Mouse (Mus musculus) midbrain, embryonic 13.5 days (tissue): ENCODE data around the gene Smim24. TPM values are rescaled to one million over a fixed set of nuclear protein-coding genes. Genes with fewer than 3 reads are reported as not detected.

Source experiments
- ATAC-seq: fragments of 200-750 bp; cut with Nextera tagmentation; 2 replicates; pipeline ENCODE4 v1.8.0; 2017; ENCODE audit warnings: mild to moderate bottlenecking, moderate TSS enrichment, moderate library complexity
- H3K27ac ChIP-seq: fragments of 300-500 bp; sonication (generic); 2 replicates; pipeline ENCODE4 v1.5.1; 2015; ENCODE audit warnings: inconsistent platforms, mild to moderate bottlenecking, moderate library complexity
- H3K27me3 ChIP-seq: fragments of 300-500 bp; sonication (generic); 2 replicates; pipeline ENCODE4 v1.6.1; 2015; ENCODE audit warnings: mild to moderate bottlenecking, inconsistent platforms
- H3K36me3 ChIP-seq: fragments of 300-500 bp; sonication (generic); 2 replicates; pipeline ENCODE4 v1.6.1; 2015; ENCODE audit warnings: mild to moderate bottlenecking, inconsistent platforms
- H3K4me1 ChIP-seq: fragments of 300-500 bp; sonication (generic); replicated peaks from 2 replicates; pipeline ENCODE4 v1.6.1; 2015; ENCODE audit warnings: inconsistent platforms
- H3K4me2 ChIP-seq: fragments of 300-500 bp; sonication (generic); replicated peaks from 2 replicates; pipeline ENCODE4 v1.6.1; 2015; ENCODE audit warnings: moderate library complexity, mild to moderate bottlenecking, inconsistent platforms
- H3K4me3 ChIP-seq: fragments of 300-500 bp; sonication (generic); replicated peaks from 2 replicates; pipeline ENCODE4 v1.5.1; 2015; ENCODE audit warnings: mild to moderate bottlenecking, inconsistent platforms
- H3K9ac ChIP-seq: fragments of 300-500 bp; sonication (generic); replicated peaks from 2 replicates; pipeline ENCODE4 v1.6.1; 2015; ENCODE audit warnings: mild to moderate bottlenecking, inconsistent platforms
- H3K9me3 ChIP-seq: fragments of 300-500 bp; sonication (generic); 2 replicates; pipeline ENCODE4 v1.6.1; 2016; ENCODE audit warnings: mild to moderate bottlenecking, inconsistent platforms
- WGBS: fragments of 180-500 bp; shearing (Covaris S2); methylation state at CpG from one replicate; pipeline ENCODE4 v1.1.7; 2015; 5-methylcytosine and 5-hydroxymethylcytosine counted together
- polyA plus RNA-seq: library from polyadenylated mRNA; unstranded; fragments of >200 nt; fragmentation: Nextera tagmentation; extraction: Ambion mirVana; gene quantifications from 2 replicates; pipeline ENCODE4 v1.2.1, GENCODE M21; 2015

Smim24 gene
- polyA plus RNA-seq, 1 experiment from 2014 or later: 1.4 TPM

- Histone ChIP-seq H3K4me1 (peaks cover 45% of the 10 kb centered on the region), H3K4me3 (no peak overlapping the region), H3K4me2 (no peak overlapping the region), H3K9ac (no peak overlapping the region), H3K27ac (0 out of 2 replicates have a peak overlapping the region, but pooled peaks have one; percentile 5), H3K9me3 (no peaks in the 10 kb centered on the region), H3K36me3 (peaks cover 67% of the 10 kb centered on the region), H3K27me3 (peaks cover 25% of the 10 kb centered on the region)
- 67% methylated on average over 6 of the region's 6 CpGs for WGBS
- no peak for ATAC-seq
Observed at GRCm38 (mm10) chr10:81366477-81367206, 26.2 kb upstream of the Smim24 start.

- Histone ChIP-seq H3K4me2 (no peak overlapping the region), H3K4me1 (peaks cover 45% of the 10 kb centered on the region), H3K9ac (no peak overlapping the region), H3K27ac (no peak overlapping the region), H3K9me3 (no peaks in the 10 kb centered on the region), H3K27me3 (peaks cover 25% of the 10 kb centered on the region), H3K36me3 (peaks cover 69% of the 10 kb centered on the region), H3K4me3 (no peak overlapping the region)
- WGBS: 72% methylated on average over 6 of the region's 6 CpGs
- no peak for ATAC-seq
Observed at GRCm38 (mm10) chr10:81367207-81367495, 25.7 kb upstream of the Smim24 start.

GRCm38 (mm10) chr10:81375322-81375721 is 17.5 kb upstream of the Smim24 start:
- H3K4me1 ChIP-seq: peaks cover 37% of the 10 kb centered on the region
- no peak for ATAC-seq
- H3K9me3 ChIP-seq: no peaks in the 10 kb centered on the region
- H3K36me3 ChIP-seq: peaks cover 50% of the 10 kb centered on the region
- H3K27ac ChIP-seq: no peak overlapping the region
- H3K4me2 ChIP-seq: no peak overlapping the region
- no peak overlapping the region for H3K4me3 ChIP-seq
- WGBS: 94% methylated on average over 10 of the region's 10 CpGs
- no peak overlapping the region for H3K9ac ChIP-seq
- no peaks in the 10 kb centered on the region for H3K27me3 ChIP-seq

- Histone ChIP-seq H3K4me1 (peaks cover 37% of the 10 kb centered on the region), H3K9me3 (no peaks in the 10 kb centered on the region), H3K4me3 (peak overlapping the region; percentile 79), H3K9ac (peak overlapping the region; percentile 93), H3K27ac (no peak overlapping the region), H3K27me3 (no peaks in the 10 kb centered on the region), H3K36me3 (peaks cover 35% of the 10 kb centered on the region), H3K4me2 (peak overlapping the region; percentile 84)
- no peak for ATAC-seq
- 46% methylated on average over 6 of the region's 6 CpGs for WGBS
Observed at GRCm38 (mm10) chr10:81376561-81377361, 16.1 kb upstream of the Smim24 start.

GRCm38 (mm10) chr10:81377362-81377664 is 15.5 kb upstream of the Smim24 start:
- Histone ChIP-seq H3K27me3 (no peaks in the 10 kb centered on the region), H3K4me1 (peaks cover 37% of the 10 kb centered on the region), H3K9me3 (no peaks in the 10 kb centered on the region), H3K4me2 (peak overlapping the region; percentile 84), H3K9ac (peak overlapping the region; percentile 93), H3K4me3 (peak overlapping the region; percentile 79), H3K27ac (no peak overlapping the region), H3K36me3 (peaks cover 30% of the 10 kb centered on the region)
- no peak for ATAC-seq
- 67% methylated on average over 2 of the region's 2 CpGs for WGBS

GRCm38 (mm10) chr10:81377793-81378552 is 14.9 kb upstream of the Smim24 start, which contains the start of gene Fzr1:
Fzr1 (minus strand) TSS chr10:81378516.
- H3K27ac ChIP-seq: peak within 1 kb of the TSS; percentile 84
- 1% methylated on average over 59 of the region's 59 CpGs for WGBS
- ATAC-seq: peak; percentile 71
- H3K27me3 ChIP-seq: no peaks in the 10 kb centered on the region
- H3K4me1 ChIP-seq: peaks cover 37% of the 10 kb centered on the region
- H3K4me3 ChIP-seq: peak within 1 kb of the TSS; percentile 79
- peak within 1 kb of the TSS; percentile 93 for H3K9ac ChIP-seq
- peak within 1 kb of the TSS; percentile 84 for H3K4me2 ChIP-seq
- peaks cover 27% of the 10 kb centered on the region for H3K36me3 ChIP-seq
- H3K9me3 ChIP-seq: no peaks in the 10 kb centered on the region

- Histone ChIP-seq H3K27ac (peak overlapping the region; percentile 84), H3K4me2 (peak overlapping the region; percentile 84), H3K9ac (peak overlapping the region; percentile 60), H3K4me1 (peaks cover 33% of the 10 kb centered on the region), H3K36me3 (peaks cover 20% of the 10 kb centered on the region), H3K27me3 (no peaks in the 10 kb centered on the region), H3K9me3 (no peaks in the 10 kb centered on the region), H3K4me3 (peak overlapping the region; percentile 79)
- ATAC-seq: peak; percentile 95
- WGBS: under 1% methylated on average over 46 of the region's 46 CpGs
Observed at GRCm38 (mm10) chr10:81378553-81379182, 14.2 kb upstream of the Smim24 start.

GRCm38 (mm10) chr10:81379183-81379553 is 13.7 kb upstream of the Smim24 start:
- H3K9me3 ChIP-seq: no peaks in the 10 kb centered on the region
- peak overlapping the region; percentile 84 for H3K27ac ChIP-seq
- H3K36me3 ChIP-seq: peaks cover 15% of the 10 kb centered on the region
- no peaks in the 10 kb centered on the region for H3K27me3 ChIP-seq
- no peak; the same call in 1 of the 2 replicates for ATAC-seq
- H3K4me1 ChIP-seq: peaks cover 32% of the 10 kb centered on the region
- H3K9ac ChIP-seq: peak overlapping the region; percentile 60
- H3K4me3 ChIP-seq: peak overlapping the region; percentile 79
- peak overlapping the region; percentile 84 for H3K4me2 ChIP-seq
- WGBS: 60% methylated on average over 3 of the region's 3 CpGs

- Histone ChIP-seq H3K9ac (no peak overlapping the region), H3K4me3 (no peak overlapping the region), H3K4me1 (peaks cover 34% of the 10 kb centered on the region), H3K4me2 (no peak overlapping the region), H3K27me3 (no peaks in the 10 kb centered on the region), H3K9me3 (no peaks in the 10 kb centered on the region), H3K27ac (no peak overlapping the region), H3K36me3 (peaks cover 9% of the 10 kb centered on the region)
- ATAC-seq: no peak
- 93% methylated on average over 6 of the region's 6 CpGs for WGBS
Observed at GRCm38 (mm10) chr10:81379809-81380378, 13.0 kb upstream of the Smim24 start.

- 89% methylated on average over 5 of the region's 5 CpGs for WGBS
- H3K4me1 ChIP-seq: peaks cover 28% of the 10 kb centered on the region
- 0 out of 2 replicates have a peak overlapping the region, but pooled peaks have one; percentile 16 for H3K9ac ChIP-seq
- ATAC-seq: no peak
- H3K27ac ChIP-seq: no peak overlapping the region
- H3K27me3 ChIP-seq: no peaks in the 10 kb centered on the region
- peaks cover 15% of the 10 kb centered on the region for H3K36me3 ChIP-seq
- no peaks in the 10 kb centered on the region for H3K9me3 ChIP-seq
- no peak overlapping the region for H3K4me2 ChIP-seq
- H3K4me3 ChIP-seq: no peak overlapping the region
Observed at GRCm38 (mm10) chr10:81382039-81382438, 10.8 kb upstream of the Smim24 start.

- 8% methylated on average over 53 of the region's 54 CpGs for WGBS
Observed at GRCm38 (mm10) chr10:81383802-81384604, 8.8 kb upstream of the Smim24 start, which contains the start of the genes Dohh and Gm48551. Dohh (plus strand) TSS chr10:81384428. Gm48551 (plus strand) TSS chr10:81384466.

More at GRCm38 (mm10) chr10:81383802-81384604, 8.8 kb upstream of the Smim24 start, which contains the start of the genes Dohh and Gm48551:
- peak within 1 kb of the TSS; percentile 87 for H3K9ac ChIP-seq
- no peaks in the 10 kb centered on the region for H3K27me3 ChIP-seq
- ATAC-seq: peak; percentile 96
- peak within 1 kb of the TSS; percentile 85 for H3K27ac ChIP-seq
- H3K4me1 ChIP-seq: peaks cover 19% of the 10 kb centered on the region
- H3K4me3 ChIP-seq: peak within 1 kb of the TSS; percentile 96
- no peaks in the 10 kb centered on the region for H3K9me3 ChIP-seq
- peak within 1 kb of the TSS; percentile 76 for H3K4me2 ChIP-seq
- H3K36me3 ChIP-seq: peaks cover 34% of the 10 kb centered on the region
